Mouse (Mus musculus) neural tube, embryonic 11.5 days (tissue): ENCODE results near the gene Gpbp1l1. TPM values are rescaled to one million over a fixed set of nuclear protein-coding genes. Genes with fewer than 3 reads are reported as not detected.
A peak's percentile ranks its signal among the peaks of the same experiment; 100 is the strongest.

Source experiments
- ATAC-seq: fragments of 200-750 bp; cut with Nextera tagmentation; 2 replicates; pipeline ENCODE4 v1.8.0; 2017; ENCODE audit warnings: moderate number of reproducible peaks, mild to moderate bottlenecking, moderate TSS enrichment, moderate library complexity; ENCODE audit not compliant: insufficient read depth, low FRiP score, low TSS enrichment
- DNase-seq: peaks from one replicate; pipeline ENCODE4 v3.0.0-alpha.2; 2015; ENCODE audit warnings: low spot score
- H3K27ac ChIP-seq: fragments of 300-500 bp; sonication (generic); 2 replicates; pipeline ENCODE4 v1.5.1; 2014; ENCODE audit warnings: low read depth, mild to moderate bottlenecking, low read length
- H3K27me3 ChIP-seq: fragments of 300-500 bp; sonication (generic); 2 replicates; pipeline ENCODE4 v1.6.1; 2014; ENCODE audit warnings: mild to moderate bottlenecking, low read length, mixed read lengths; ENCODE audit not compliant: control insufficient read depth, insufficient read depth
- H3K36me3 ChIP-seq: fragments of 300-500 bp; sonication (generic); 2 replicates; pipeline ENCODE4 v1.6.1; 2014; ENCODE audit warnings: mild to moderate bottlenecking, low read length, moderate library complexity, mixed read lengths; ENCODE audit not compliant: control insufficient read depth, insufficient read depth
- H3K4me1 ChIP-seq: fragments of 300-500 bp; sonication (generic); 2 replicates; pipeline ENCODE4 v1.6.1; 2014; ENCODE audit warnings: low read length, mixed read lengths; ENCODE audit not compliant: control insufficient read depth, insufficient read depth
- H3K4me2 ChIP-seq: fragments of 300-500 bp; sonication (generic); 2 replicates; pipeline ENCODE4 v1.6.1; 2014; ENCODE audit warnings: low read depth, mild to moderate bottlenecking, moderate library complexity
- H3K4me3 ChIP-seq: fragments of 300-500 bp; sonication (generic); 2 replicates; pipeline ENCODE4 v1.5.1; 2014; ENCODE audit warnings: low read depth, low read length
- H3K9ac ChIP-seq: fragments of 300-500 bp; sonication (generic); 2 replicates; pipeline ENCODE4 v1.6.1; 2014; ENCODE audit warnings: mild to moderate bottlenecking, low read length
- H3K9me3 ChIP-seq: fragments of 300-500 bp; sonication (generic); 2 replicates; pipeline ENCODE4 v1.6.1; 2016; ENCODE audit warnings: low read length; ENCODE audit not compliant: control insufficient read depth
- WGBS: fragments of 180-500 bp; shearing (Covaris S2); extraction: QIAGEN DNeasy Blood & Tissue Kit; methylation state at CpG from one replicate; pipeline ENCODE4 v1.1.7; 2014; 5-methylcytosine and 5-hydroxymethylcytosine counted together
- polyA plus RNA-seq: library from polyadenylated mRNA; unstranded; fragments of >200 nt; fragmentation: Nextera tagmentation; extraction: Ambion mirVana; gene quantifications from 2 replicates; pipeline ENCODE4 v1.2.1, GENCODE M21; 2014

Gene Gpbp1l1
- polyA plus RNA-seq, 1 experiment from 2014 or later, result 31.5 TPM

DNA sequence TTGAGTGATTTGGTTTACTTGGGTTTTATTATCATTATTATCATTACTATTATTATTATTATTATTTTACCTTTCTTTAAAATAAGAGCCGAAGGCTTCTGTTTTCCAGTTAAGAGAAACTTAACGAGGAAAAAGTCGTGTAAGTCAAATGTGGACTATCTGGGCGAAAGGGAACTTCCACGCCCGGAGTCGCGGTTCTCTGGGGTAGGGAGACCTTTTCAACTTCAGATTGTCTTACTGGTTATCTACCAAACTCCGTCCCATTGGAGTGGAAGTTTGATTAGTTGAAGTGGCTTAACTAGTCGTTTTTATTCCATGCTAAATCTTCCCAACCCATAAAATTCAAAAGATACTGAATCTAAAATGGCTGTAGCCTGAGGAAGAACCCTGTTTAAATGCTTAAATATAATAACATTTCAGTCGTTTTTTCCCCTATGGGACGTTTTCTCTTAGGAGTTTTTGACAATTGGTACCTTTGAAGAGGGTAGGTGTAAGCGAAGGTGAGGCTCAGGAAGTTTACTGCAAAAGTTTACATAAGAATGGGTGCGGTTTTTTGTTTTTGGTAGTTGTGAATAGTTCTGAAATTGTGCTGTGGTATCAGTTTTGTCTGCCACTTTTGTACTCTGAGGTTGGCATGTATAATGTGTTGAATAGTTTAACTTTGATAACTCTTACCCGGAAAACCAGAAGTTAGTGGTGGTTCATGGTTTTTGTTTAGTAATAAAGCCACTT lies 859 bp downstream of the Gpbp1l1 start:
- Histone ChIP-seq H3K27ac (no peak overlapping the region), H3K27me3 (no peaks in the 10 kb centered on the region), H3K4me2 (peak overlapping the region; percentile 70), H3K9ac (peak overlapping the region; percentile 71), H3K4me3 (peak overlapping the region; percentile 60), H3K36me3 (no peaks in the 10 kb centered on the region; the same call in 1 of the 2 replicates), H3K9me3 (no peaks in the 10 kb centered on the region), H3K4me1 (0 out of 2 replicates have a peak, but pooled peaks cover 5% of the 10 kb centered on the region)
- WGBS, result 5% methylated on average over 15 of the region's 15 CpGs
- DNase-seq (peak; percentile 14), ATAC-seq (no peak)

DNA sequence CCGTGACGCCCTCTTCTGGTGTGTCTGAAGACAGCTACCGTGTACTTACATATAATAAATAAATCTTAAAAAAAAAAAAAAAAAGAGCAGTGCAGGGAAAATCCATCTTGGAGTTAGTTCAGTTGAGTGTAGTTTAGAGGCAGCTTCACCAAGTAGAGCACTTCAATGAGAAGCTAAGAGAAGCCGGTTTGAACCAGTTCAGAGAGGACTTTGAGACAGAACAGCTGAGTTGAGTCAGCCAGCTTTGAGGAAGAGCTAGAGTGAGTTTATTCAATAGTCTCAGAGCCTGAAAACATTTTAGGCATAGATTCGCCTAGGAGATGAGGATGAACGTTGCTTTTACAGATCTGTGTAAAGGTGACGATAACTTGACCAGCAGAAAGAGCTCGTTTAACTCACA lies 38.3 kb downstream of the Gpbp1l1 start:
- H3K36me3 ChIP-seq, result peaks cover 10% of the 10 kb centered on the region
- ATAC-seq (no peak), DNase-seq (no peak)
- H3K4me2 ChIP-seq, result no peak overlapping the region
- no peak overlapping the region for H3K9ac ChIP-seq
- WGBS, result 80% methylated on average over 8 of the region's 8 CpGs
- H3K9me3 ChIP-seq, result no peaks in the 10 kb centered on the region
- H3K4me1 ChIP-seq, result peaks cover 7% of the 10 kb centered on the region; the same call in 1 of the 2 replicates
- no peak overlapping the region for H3K27ac ChIP-seq
- H3K4me3 ChIP-seq, result no peak overlapping the region
- H3K27me3 ChIP-seq, result no peaks in the 10 kb centered on the region

DNA sequence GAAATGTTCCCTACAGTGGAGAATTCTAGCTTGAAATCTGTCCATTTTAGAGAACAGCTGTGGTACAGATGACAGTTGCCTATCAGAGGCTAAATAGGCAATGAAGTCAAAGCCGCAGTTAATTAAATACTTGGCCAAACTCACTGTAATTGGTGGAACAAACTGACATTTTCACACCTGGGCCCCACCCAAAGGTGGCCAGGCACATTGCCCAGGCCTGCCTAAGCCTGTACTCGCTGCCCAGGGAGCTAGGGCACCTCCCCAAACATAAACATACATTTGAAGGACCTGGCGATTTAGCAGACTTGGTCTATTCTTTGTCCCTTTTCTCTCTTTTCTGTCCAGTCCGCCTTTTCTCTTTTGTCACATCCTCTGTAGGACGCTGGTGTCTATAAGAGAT lies 38.9 kb downstream of the Gpbp1l1 start, which contains the start of gene Ccdc17:
Ccdc17 (plus strand) TSS at position 276 of the 400 bp plus-strand sequence.
- no peaks in the 10 kb centered on the region for H3K9me3 ChIP-seq
- 35% methylated on average over 5 of the region's 5 CpGs for WGBS
- H3K9ac ChIP-seq, result peak within 1 kb of the TSS; percentile 70
- peaks cover 9% of the 10 kb centered on the region for H3K36me3 ChIP-seq
- ATAC-seq (no peak), DNase-seq (no peak)
- H3K27me3 ChIP-seq, result no peaks in the 10 kb centered on the region
- H3K4me2 ChIP-seq, result peak within 1 kb of the TSS; percentile 93
- peaks cover 7% of the 10 kb centered on the region; the same call in 1 of the 2 replicates for H3K4me1 ChIP-seq
- peak within 1 kb of the TSS; percentile 48 for H3K4me3 ChIP-seq
- H3K27ac ChIP-seq, result peak within 1 kb of the TSS; percentile 73

DNA sequence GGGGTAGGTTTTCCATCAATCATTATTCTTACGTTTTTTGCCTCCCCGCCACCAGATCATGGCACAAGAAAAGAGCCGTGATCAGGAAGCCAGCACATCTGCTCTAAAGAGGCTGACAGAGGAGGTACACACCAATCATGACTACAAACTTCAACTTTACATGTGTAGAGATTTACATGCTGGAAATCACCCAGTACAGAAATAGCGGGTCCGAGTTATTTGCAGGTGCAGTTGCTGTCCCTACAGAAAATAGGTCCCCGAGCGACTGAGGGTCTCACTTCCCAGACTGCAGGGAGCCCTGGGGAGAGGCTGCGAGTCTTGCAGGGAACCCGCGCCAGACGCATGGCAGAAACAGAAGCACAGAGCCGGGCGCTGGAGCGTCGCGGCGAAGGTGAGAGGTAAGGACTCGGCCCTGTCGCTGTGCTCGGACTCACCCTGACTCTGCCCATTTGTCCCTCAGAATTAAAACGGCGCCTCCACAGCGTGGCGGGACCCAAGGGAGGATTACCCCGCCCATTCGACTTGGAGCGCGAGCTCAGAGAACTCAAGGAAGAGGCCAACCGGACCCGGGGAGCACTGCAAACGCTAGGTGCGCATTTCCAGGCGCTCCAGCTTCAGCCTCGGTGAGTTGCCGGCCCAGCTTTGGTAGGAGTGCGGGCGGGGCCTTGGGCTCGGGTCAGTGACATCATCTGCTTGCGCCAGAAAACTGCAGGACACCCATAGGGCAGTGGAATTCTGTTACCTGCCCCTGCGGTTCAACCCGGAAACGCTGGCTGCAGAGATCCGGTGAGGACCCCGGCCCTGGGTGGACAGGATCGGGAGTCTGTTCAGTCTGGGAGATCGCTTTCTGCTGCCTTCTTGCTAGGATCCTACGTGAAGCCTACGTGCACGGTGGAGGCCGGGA lies 39.8 kb downstream of the Gpbp1l1 start:
- peak overlapping the region; percentile 48 for H3K4me3 ChIP-seq
- peak overlapping the region; percentile 73 for H3K27ac ChIP-seq
- peak overlapping the region; percentile 93 for H3K4me2 ChIP-seq
- no peaks in the 10 kb centered on the region for H3K27me3 ChIP-seq
- under 1% methylated on average over 50 of the region's 50 CpGs for WGBS
- no peaks in the 10 kb centered on the region for H3K9me3 ChIP-seq
- peak overlapping the region; percentile 70 for H3K9ac ChIP-seq
- peak; percentile 90 for DNase-seq
- H3K4me1 ChIP-seq, result peaks cover 7% of the 10 kb centered on the region; the same call in 1 of the 2 replicates
- peaks cover 14% of the 10 kb centered on the region for H3K36me3 ChIP-seq
- ATAC-seq, result peak; percentile 93

DNA sequence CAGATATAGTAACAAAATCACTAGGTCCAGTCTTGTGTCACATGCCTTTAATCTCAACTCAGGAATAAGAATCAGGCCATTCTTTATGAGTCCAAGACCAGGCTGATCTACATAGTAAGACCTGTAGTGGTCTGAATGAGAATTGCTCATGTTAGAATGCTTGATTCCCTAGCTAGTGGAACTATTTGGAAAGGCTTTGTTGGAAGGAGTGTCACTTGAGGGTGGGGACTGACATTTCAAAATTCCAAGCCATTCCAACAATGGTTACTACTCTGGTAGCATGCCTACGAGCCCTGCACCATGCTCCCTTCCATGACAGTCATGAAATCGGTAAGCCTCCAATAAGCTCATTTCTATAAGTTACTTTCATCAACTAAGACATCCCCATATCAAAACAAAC lies 55.2 kb downstream of the Gpbp1l1 start:
- Histone ChIP-seq H3K9ac (no peak overlapping the region), H3K27me3 (no peaks in the 10 kb centered on the region), H3K36me3 (peaks cover 16% of the 10 kb centered on the region), H3K27ac (no peak overlapping the region), H3K4me1 (no peaks in the 10 kb centered on the region), H3K4me3 (no peak overlapping the region), H3K9me3 (no peaks in the 10 kb centered on the region), H3K4me2 (no peak overlapping the region)
- DNase-seq (no peak), ATAC-seq (no peak)
- 98% methylated on average over 2 of the region's 2 CpGs for WGBS

DNA sequence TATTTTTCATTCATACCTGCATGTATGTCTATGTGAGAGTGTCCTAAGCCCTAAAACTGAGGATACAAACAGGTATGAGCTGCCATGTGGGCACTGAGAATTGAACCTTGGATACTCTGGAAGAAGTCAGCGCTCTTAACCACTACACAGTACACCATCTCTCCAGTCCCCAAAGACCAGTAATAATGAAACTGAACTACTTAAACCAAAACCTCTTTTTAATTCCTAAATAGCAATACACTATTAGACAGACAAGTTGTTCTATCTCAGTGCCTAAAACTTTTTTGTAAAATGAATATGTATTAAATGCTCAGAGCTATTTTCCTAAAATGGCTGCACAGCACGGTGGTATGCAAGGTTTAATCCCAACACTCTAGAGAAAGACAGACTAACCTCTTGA lies 57.8 kb downstream of the Gpbp1l1 start:
- DNase-seq (no peak), ATAC-seq (no peak)
- 96% methylated on average over 2 of the region's 2 CpGs for WGBS
- Histone ChIP-seq H3K4me2 (no peak overlapping the region), H3K4me1 (no peaks in the 10 kb centered on the region), H3K9ac (no peak overlapping the region), H3K27me3 (no peaks in the 10 kb centered on the region), H3K9me3 (no peaks in the 10 kb centered on the region), H3K36me3 (peaks cover 13% of the 10 kb centered on the region), H3K27ac (no peak overlapping the region), H3K4me3 (no peak overlapping the region)

DNA sequence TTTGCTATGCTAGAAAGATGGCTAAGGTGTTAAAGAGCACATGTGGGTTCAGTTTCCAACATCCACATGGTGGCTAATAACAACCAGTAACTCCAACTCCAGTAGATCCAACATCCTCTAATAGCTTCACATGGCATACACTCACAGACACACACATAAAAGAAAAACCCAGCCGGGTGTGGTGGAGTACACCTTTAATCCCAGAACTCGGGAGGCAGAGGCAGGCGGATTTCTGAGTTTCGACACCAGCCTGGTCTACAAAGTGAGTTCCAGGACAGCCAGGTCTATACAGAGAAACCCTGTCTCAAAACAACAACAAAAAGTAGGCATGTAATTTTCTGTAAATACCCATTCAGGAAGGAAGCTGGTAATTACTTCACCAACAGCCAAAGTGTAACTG lies 67.4 kb downstream of the Gpbp1l1 start:
- no peaks in the 10 kb centered on the region for H3K9me3 ChIP-seq
- H3K4me1 ChIP-seq, result peaks cover 5% of the 10 kb centered on the region; the same call in 1 of the 2 replicates
- no peak for DNase-seq
- H3K4me3 ChIP-seq, result no peak overlapping the region
- whole genome bisulfite sequencing, result 93% methylated on average over 4 of the region's 4 CpGs
- H3K4me2 ChIP-seq, result 0 out of 2 replicates have a peak overlapping the region, but pooled peaks have one; percentile 16
- no peak overlapping the region for H3K27ac ChIP-seq
- no peak for ATAC-seq
- no peaks in the 10 kb centered on the region for H3K27me3 ChIP-seq
- no peak overlapping the region for H3K9ac ChIP-seq
- peaks cover 7% of the 10 kb centered on the region for H3K36me3 ChIP-seq

DNA sequence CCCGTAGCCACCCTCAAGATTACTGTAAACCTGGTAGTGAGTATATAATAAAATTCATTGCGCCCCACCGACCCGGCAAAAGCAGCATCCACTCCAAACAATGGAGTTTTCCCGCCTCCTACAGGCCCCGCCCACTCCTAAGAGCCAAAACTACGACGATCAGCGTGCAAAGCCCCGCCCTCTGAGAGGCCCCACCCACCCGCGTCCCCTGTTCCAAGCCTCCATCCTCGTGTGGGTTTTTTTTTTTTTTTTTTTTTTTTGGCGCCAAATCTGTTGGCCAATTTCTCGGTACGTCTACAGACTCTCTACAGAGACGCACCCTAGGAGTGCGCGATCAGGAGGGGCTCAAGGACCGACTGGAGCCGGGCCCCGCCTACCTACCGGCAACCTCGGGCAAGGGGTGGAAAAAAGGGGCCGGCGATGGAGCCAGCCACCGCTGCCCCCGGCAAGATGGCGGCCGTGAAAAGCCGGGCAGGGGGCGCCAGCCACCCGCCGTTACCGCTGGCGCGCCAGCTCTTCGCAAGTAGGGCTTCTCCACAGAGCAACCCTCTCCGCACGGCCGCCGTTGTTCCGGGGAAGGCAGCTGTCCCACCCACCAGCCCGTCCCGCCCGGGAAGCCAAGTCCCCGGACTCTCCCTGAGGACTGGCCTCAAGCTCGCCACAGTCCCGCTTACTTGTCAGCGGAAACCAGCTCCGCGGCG lies 69.3 kb downstream of the Gpbp1l1 start:
- WGBS, result under 1% methylated on average over 50 of the region's 53 CpGs
- Histone ChIP-seq H3K27me3 (no peaks in the 10 kb centered on the region), H3K27ac (peak overlapping the region; percentile 84), H3K4me3 (peak overlapping the region; percentile 95), H3K36me3 (peaks cover 2% of the 10 kb centered on the region), H3K9me3 (no peaks in the 10 kb centered on the region), H3K4me1 (peaks cover 5% of the 10 kb centered on the region; the same call in 1 of the 2 replicates), H3K9ac (peak overlapping the region; percentile 97), H3K4me2 (peak overlapping the region; percentile 58)
- DNase-seq, result peak; percentile 95
- ATAC-seq, result peak; percentile 82
